Mouse (Mus musculus) embryonic fibroblast, embryonic 13.5 days (primary cell): Measurements from ENCODE around the gene Rps6ka5.

Experiments used
- CTCF ChIP-seq: IDR thresholded peaks from 2 replicates; pipeline ENCODE4 v1.5.1; 2011; ENCODE audit warnings: mild to moderate bottlenecking, control low read depth, low read length, moderate library complexity, borderline replicate concordance; ENCODE audit not compliant: insufficient read depth
- POLR2A ChIP-seq: IDR thresholded peaks from 2 replicates; pipeline ENCODE4 v1.6.1; 2011; ENCODE audit warnings: low read depth, mild to moderate bottlenecking, control low read depth, low read length, moderate library complexity

- TF ChIP-seq POLR2A (no peak), CTCF (no peak)
Observed at GRCm38 (mm10) chr12:100626991-100627677, 99.6 kb downstream of the Rps6ka5 start.
